Mouse (Mus musculus) layer of hippocampus, adult 9-11 months (tissue): ENCODE measurements at regions not wholly inside any gene's neighbourhood (a gene's known extent, or its start where the extent isn't known, plus 50 kb on each side); places are given as distances from the start of the nearest gene placed in this dataset.

Experiments
- DNase-seq: peaks from one replicate; pipeline ENCODE4 v3.0.0; 2022

DNA sequence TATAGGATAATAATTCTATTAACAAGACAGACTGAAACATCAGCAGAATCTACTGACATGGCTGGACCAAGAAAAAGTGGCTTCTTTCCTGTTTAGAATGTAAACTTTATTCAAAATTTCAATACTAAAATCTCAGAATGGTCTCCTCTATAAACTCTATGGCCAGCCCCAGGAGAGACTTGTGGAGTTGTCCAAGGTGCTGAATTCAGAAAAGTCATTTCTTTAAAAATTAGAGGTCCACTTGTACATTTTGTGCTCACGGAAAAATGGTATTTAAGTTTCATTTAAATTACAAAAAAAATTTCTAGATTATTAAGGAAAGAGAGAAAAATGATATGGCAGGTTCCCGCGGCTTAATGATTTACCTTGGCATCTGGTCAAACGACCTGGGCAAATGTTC is 352.2 kb upstream of the Igbp1b start:
- DNase-seq, result no peak
